Mouse (Mus musculus) c-Kit-positive CD71-negative TER-119-negative erythroid progenitor cells, embryonic 14.5 days (primary cell): ENCODE results near the gene Tas2r140.

Source experiments
- DNase-seq: peaks from one replicate; pipeline ENCODE4 v3.0.0-alpha.2; 2013; ENCODE audit warnings: low read depth

The Tas2r140 gene

GRCm38 (mm10) chr6:133055716-133056115 lies at the start of gene Tas2r140:
Gene Tas2r140, minus strand, starts transcription at chr6:133055816.
- no peak for DNase-seq

DNA sequence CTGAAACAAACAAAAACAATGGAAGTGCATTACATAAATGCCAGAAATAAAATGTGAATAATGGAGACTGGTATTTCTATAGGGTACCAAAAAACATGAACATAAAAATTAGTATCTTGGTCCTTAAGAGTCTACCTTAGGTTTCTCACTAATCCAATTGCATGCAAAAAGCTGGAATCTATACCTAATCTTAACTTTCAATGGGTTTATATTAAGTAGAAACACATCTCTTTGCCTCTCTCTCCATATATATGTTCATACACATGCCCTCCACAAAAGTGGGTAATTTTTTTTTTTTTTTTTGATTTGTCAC lies 48.9 kb upstream of the Tas2r140 start, which contains the start of gene Smim10l1:
Gene Smim10l1 (plus strand): TSS at position 301 of the 313 bp plus-strand sequence.
- DNase-seq = no peak

DNA sequence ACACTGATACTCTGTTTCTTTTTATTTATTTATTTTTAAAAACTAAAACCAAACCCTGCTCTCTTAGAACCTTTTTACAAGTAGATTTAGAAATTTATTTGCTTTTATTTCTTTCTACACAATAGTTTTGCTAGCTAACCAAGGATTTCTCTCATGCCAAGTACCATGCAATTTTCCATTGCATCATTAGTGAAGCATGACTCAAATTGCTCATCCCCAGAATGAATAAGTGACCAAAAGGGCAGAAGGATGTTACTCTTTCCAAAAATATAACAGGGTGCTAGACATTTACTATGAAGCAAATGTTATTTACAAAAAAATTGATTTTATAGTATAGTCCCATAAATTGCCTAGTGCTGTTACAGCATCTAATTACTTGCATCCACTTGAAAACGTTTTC lies 46.8 kb upstream of the Tas2r140 start:
- no peak for DNase-seq

DNA sequence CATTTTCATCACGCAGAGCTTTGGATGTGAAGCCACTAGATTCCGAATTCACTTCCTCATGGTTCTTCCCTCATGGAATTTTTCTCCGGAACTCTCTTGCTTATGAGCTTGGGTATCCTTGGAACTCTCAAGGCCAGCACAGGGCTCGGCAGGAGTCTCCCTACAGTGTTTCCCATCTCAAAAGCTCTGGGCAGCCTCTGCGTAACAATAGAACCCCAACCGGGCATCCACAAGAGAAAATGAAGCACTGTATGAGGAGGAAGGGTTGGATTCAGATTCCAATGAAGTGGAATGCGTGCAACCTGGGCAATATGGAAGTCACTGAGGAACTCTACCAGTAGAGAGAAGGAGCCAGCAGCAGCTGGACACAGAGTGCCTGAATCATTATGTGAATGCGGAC lies 36.6 kb upstream of the Tas2r140 start:
- no peak for DNase-seq

DNA sequence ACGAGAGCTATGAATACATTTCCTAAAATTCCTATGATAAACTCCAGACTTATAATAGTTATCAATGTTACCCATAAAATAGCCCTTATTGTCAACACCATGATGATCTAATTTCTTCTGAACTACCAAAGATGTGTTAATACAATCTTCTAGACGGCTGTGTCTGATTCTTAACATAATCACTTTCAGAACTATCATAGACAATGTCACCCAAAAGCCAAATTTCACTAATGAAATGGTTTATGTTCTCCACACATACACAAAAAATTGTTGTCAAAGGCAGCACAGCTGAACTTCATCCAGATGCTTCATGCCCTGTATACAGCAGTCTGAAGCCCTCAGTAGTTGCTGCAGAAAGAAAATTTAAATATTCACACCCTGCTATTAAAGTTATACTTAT lies 18.6 kb downstream of the Tas2r140 start, which contains the start of gene Tas2r103:
Gene Tas2r103 (minus strand): TSS at position 101 of the 400 bp plus-strand sequence.
- DNase-seq = no peak
